Mouse (Mus musculus): ENCODE measurements around the gene Acss1. TPM values are rescaled to one million over a fixed set of nuclear protein-coding genes. Genes with fewer than 3 reads are reported as not detected.

The Acss1 gene
- polyA plus RNA-seq, 1 experiment: 1.8 TPM

- H3K4me3 ChIP-seq (replicated peaks): no peak overlapping the region
- H3K4me1 ChIP-seq (ENCODE audit: control insufficient read depth): peaks cover 6% of the 10 kb centered on the region
- no peaks in the 10 kb centered on the region for H3K9me3 ChIP-seq (ENCODE audit: control insufficient read depth, low read length)
- peaks cover 42% of the 10 kb centered on the region for H3K27me3 ChIP-seq (ENCODE audit: control insufficient read depth)
- no peaks in the 10 kb centered on the region for H3K36me3 ChIP-seq (ENCODE audit: control insufficient read depth)
- TF ChIP-seq GATA1 (IDR thresholded peaks at IDR 0.05; ENCODE audit: low read length) (no peak), TAL1 (IDR thresholded peaks at IDR 0.05; ENCODE audit: low read length) (no peak)
Measured at GRCm38 (mm10) chr2:150684451-150684850, 16.2 kb upstream of the Acss1 start.

GRCm38 (mm10) chr2:150681581-150681980 is 13.3 kb upstream of the Acss1 start:
- Histone ChIP-seq H3K9me3 (ENCODE audit: control insufficient read depth, low read length) (no peaks in the 10 kb centered on the region), H3K27me3 (ENCODE audit: control insufficient read depth) (peaks cover 16% of the 10 kb centered on the region), H3K36me3 (ENCODE audit: control insufficient read depth) (no peaks in the 10 kb centered on the region), H3K4me1 (ENCODE audit: control insufficient read depth) (peaks cover 6% of the 10 kb centered on the region), H3K4me3 (replicated peaks) (no peak overlapping the region)
- no peak for TF ChIP-seq TAL1 (IDR thresholded peaks at IDR 0.05; ENCODE audit: low read length)
- no peak for TF ChIP-seq GATA1 (IDR thresholded peaks at IDR 0.05; ENCODE audit: low read length)

- TF ChIP-seq TAL1 (IDR thresholded peaks at IDR 0.05; ENCODE audit: low read length) (no peak), GATA1 (IDR thresholded peaks at IDR 0.05; ENCODE audit: low read length) (no peak)
- H3K4me3 ChIP-seq (replicated peaks): no peak overlapping the region
- no peaks in the 10 kb centered on the region for H3K9me3 ChIP-seq (ENCODE audit: control insufficient read depth, low read length)
- H3K36me3 ChIP-seq (ENCODE audit: control insufficient read depth): no peaks in the 10 kb centered on the region
- H3K4me1 ChIP-seq (ENCODE audit: control insufficient read depth): peaks cover 15% of the 10 kb centered on the region
- H3K27me3 ChIP-seq (ENCODE audit: control insufficient read depth): peaks cover 6% of the 10 kb centered on the region
Measured at GRCm38 (mm10) chr2:150678392-150678791, 10.1 kb upstream of the Acss1 start.

- Histone ChIP-seq H3K36me3 (ENCODE audit: control insufficient read depth) (no peaks in the 10 kb centered on the region), H3K4me3 (replicated peaks) (no peak overlapping the region), H3K9me3 (ENCODE audit: control insufficient read depth, low read length) (no peaks in the 10 kb centered on the region), H3K27me3 (ENCODE audit: control insufficient read depth) (peaks cover 6% of the 10 kb centered on the region), H3K4me1 (ENCODE audit: control insufficient read depth) (peaks cover 16% of the 10 kb centered on the region)
- TF ChIP-seq TAL1 (IDR thresholded peaks at IDR 0.05; ENCODE audit: low read length) (no peak), GATA1 (IDR thresholded peaks at IDR 0.05; ENCODE audit: low read length) (no peak)
Measured at GRCm38 (mm10) chr2:150675525-150675924, 7.2 kb upstream of the Acss1 start.

GRCm38 (mm10) chr2:150674900-150675299 is 6.6 kb upstream of the Acss1 start:
- no peak for TF ChIP-seq TAL1 (IDR thresholded peaks at IDR 0.05; ENCODE audit: low read length)
- no peak for TF ChIP-seq GATA1 (IDR thresholded peaks at IDR 0.05; ENCODE audit: low read length)
- Histone ChIP-seq H3K27me3 (ENCODE audit: control insufficient read depth) (peaks cover 6% of the 10 kb centered on the region), H3K4me3 (replicated peaks) (no peak overlapping the region), H3K4me1 (ENCODE audit: control insufficient read depth) (peaks cover 19% of the 10 kb centered on the region), H3K36me3 (ENCODE audit: control insufficient read depth) (no peaks in the 10 kb centered on the region), H3K9me3 (ENCODE audit: control insufficient read depth, low read length) (no peaks in the 10 kb centered on the region)

- no peak for TF ChIP-seq TAL1 (IDR thresholded peaks at IDR 0.05; ENCODE audit: low read length)
- no peak for TF ChIP-seq GATA1 (IDR thresholded peaks at IDR 0.05; ENCODE audit: low read length)
- H3K9me3 ChIP-seq (ENCODE audit: control insufficient read depth, low read length): no peaks in the 10 kb centered on the region
Measured at GRCm38 (mm10) chr2:150673929-150674328, 5.6 kb upstream of the Acss1 start.

GRCm38 (mm10) chr2:150671609-150672290 is 3.5 kb upstream of the Acss1 start:
- Histone ChIP-seq H3K27me3 (ENCODE audit: control insufficient read depth) (peaks cover 4% of the 10 kb centered on the region; the same call in 1 of the 2 replicates), H3K4me1 (ENCODE audit: control insufficient read depth) (peaks cover 50% of the 10 kb centered on the region), H3K4me3 (replicated peaks) (no peak overlapping the region), H3K9me3 (ENCODE audit: control insufficient read depth, low read length) (no peaks in the 10 kb centered on the region), H3K36me3 (ENCODE audit: control insufficient read depth) (no peaks in the 10 kb centered on the region)
- no peak for TF ChIP-seq GATA1 (IDR thresholded peaks at IDR 0.05; ENCODE audit: low read length)
- TF ChIP-seq TAL1 (IDR thresholded peaks at IDR 0.05; ENCODE audit: low read length): no peak

More at GRCm38 (mm10) chr2:150673929-150674328, 5.6 kb upstream of the Acss1 start:
- H3K36me3 ChIP-seq (ENCODE audit: control insufficient read depth): no peaks in the 10 kb centered on the region
- no peak overlapping the region for H3K4me3 ChIP-seq (replicated peaks)
- H3K27me3 ChIP-seq (ENCODE audit: control insufficient read depth): peaks cover 6% of the 10 kb centered on the region
- H3K4me1 ChIP-seq (ENCODE audit: control insufficient read depth): peaks cover 28% of the 10 kb centered on the region

GRCm38 (mm10) chr2:150670926-150671325 is 2.6 kb upstream of the Acss1 start:
- H3K9me3 ChIP-seq (ENCODE audit: control insufficient read depth, low read length): no peaks in the 10 kb centered on the region
- H3K27me3 ChIP-seq (ENCODE audit: control insufficient read depth): no peaks in the 10 kb centered on the region
- peaks cover 57% of the 10 kb centered on the region for H3K4me1 ChIP-seq (ENCODE audit: control insufficient read depth)
- H3K36me3 ChIP-seq (ENCODE audit: control insufficient read depth): no peaks in the 10 kb centered on the region
- TF ChIP-seq GATA1 (IDR thresholded peaks at IDR 0.05; ENCODE audit: low read length) (no peak), TAL1 (IDR thresholded peaks at IDR 0.05; ENCODE audit: low read length) (no peak)
- no peak overlapping the region for H3K4me3 ChIP-seq (replicated peaks)

- peaks cover 2% of the 10 kb centered on the region for H3K36me3 ChIP-seq (ENCODE audit: control insufficient read depth)
- H3K4me1 ChIP-seq (ENCODE audit: control insufficient read depth): peaks cover 67% of the 10 kb centered on the region
- no peak overlapping the region for H3K4me3 ChIP-seq (replicated peaks)
- H3K9me3 ChIP-seq (ENCODE audit: control insufficient read depth, low read length): no peaks in the 10 kb centered on the region
- no peaks in the 10 kb centered on the region for H3K27me3 ChIP-seq (ENCODE audit: control insufficient read depth)
- TF ChIP-seq GATA1 (IDR thresholded peaks at IDR 0.05; ENCODE audit: low read length) (no peak), TAL1 (IDR thresholded peaks at IDR 0.05; ENCODE audit: low read length) (no peak)
Measured at GRCm38 (mm10) chr2:150669454-150670045, 1.2 kb upstream of the Acss1 start.
